Mouse (Mus musculus): ENCODE results near the gene Rhbdd3.
"Not testable (repeated sequence)": the region's sequence is repeated elsewhere in the genome, so short reads cannot be mapped to it uniquely, and the experiment has no call there.

Rhbdd3 gene

DNA sequence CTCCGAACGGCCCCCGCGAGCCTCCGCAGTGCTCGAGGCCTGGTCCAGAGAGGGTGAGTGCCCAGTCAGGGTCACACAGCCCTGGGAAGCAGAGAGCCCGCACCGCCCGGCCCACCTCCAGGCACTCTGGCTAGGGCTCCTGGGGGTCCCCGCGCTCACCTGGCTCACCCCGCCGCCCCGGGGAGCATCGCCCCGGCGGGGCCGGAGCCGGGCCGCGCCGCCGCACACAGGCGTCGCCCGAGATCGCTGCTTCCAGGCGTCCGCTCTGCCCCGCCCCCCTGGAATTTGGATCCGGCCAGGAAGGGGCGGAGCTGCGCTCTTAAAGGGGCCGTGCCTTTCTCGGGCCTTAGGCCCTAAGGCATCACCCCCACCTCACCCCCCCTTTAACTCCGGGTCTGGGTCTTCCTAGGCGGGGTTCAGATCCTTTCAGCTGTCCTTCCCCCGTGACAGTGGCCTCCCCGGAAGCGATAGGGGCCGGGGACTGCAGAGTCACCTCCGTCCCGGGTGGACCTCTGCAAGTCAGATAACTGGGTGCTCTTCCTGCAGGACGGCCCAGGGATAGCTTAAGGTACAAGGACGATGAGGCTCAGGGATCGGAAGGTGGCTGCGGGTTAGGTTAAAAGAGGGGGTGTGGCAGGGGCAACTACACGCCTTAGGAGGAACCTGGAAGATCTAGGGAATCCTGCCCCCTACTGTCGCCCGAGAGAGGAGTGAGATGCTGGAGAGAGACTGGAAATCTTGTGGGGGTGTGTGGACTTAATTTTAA lies 33.5 kb upstream of the Rhbdd3 start, which contains the start of gene Gas2l1:
Gas2l1 (minus strand) TSS at position 272 of the 766 bp plus-strand sequence.
- DNase-seq (ENCODE audit: low spot score in 2 of 2) = peak; percentile 91 to 93

- no peak for DNase-seq (ENCODE audit: low spot score in 2 of 2)
Measured at GRCm38 (mm10) chr11:5067063-5067462, 31.7 kb upstream of the Rhbdd3 start.

DNA sequence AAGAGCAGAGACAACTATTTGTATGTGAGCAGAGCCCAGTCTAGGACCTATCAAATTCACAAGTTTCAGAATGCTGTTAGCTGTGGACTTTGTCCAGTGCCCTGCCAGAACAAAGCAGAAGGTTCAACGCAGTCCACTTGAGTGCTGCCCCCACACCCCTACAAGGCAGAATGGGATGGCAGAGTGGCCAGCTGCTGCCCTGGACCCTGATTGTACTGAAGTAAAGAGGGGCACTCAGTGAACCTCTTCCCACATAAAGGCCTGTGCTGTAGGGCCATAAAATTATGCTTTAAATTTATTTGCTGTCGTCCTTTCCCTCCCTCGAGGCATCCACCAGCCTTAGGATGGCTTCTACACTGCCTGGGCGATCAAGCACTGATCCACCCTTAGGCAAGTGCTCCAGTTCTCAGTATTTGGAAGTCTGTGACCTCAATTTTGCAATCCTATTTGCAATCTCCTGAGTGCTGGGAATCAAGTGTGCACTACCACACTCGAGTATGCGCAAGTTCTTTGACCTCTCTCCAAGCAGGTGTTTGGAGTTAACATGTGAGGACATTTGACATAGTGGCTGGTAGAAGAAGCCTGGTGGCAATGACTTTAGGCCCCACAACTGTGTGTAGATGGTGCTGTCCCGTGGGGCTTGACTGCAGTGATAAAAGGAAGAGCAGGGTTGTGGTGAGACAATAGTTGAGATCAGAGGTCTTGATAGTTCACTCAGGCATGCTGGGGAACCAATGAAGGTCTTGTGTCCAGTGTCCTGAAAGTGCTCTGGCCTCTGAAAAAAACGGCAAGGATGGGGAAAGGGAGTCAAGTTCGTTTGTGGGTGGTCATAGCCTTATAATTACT lies 30.4 kb upstream of the Rhbdd3 start:
- no peak for DNase-seq (ENCODE audit: low spot score in 2 of 2)

GRCm38 (mm10) chr11:5074882-5075281 lies 23.8 kb upstream of the Rhbdd3 start:
- no peak for DNase-seq (ENCODE audit: low spot score in 2 of 2)

GRCm38 (mm10) chr11:5075760-5076159 lies 23.0 kb upstream of the Rhbdd3 start:
- DNase-seq (ENCODE audit: low spot score in 2 of 2) = no peak

DNA sequence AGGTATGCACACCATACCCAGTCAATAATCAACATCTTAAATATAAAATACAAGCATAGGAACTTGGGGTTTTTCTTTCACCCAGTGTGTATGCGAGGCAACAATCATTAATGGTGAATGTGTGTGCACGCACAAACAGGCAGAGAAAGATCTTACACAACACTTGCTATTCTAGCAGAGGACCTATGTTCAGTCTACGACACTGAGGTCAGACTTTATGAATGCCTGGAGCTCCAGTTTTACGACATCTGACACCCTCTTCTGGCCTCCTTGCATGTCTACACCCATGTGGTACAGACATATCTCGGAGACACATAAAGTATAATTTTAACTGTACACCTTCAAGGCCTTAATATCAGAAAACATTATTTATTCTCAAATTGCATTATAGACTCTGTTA lies 21.9 kb upstream of the Rhbdd3 start:
- DNase-seq (ENCODE audit: low spot score in 2 of 2) = not testable (repeated sequence)

DNA sequence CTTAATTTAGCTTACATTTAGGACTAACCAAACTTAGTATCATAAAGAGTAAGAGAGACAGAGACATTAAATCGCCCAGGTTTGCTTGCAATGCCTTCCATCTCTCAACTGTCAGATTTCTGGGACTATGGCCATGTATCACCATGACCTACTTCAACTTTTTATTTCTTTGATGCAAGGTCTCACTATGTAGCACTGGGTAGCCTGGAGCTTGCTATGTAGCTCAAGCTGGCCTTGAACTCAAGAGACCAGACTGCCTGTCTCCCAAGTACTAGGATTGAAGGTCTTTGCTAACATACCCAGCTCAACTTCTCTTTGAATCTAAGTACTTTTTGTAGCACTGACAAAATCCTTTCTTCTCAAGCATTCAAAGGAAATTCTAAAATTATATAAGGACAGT lies 9.6 kb upstream of the Rhbdd3 start:
- DNase-seq (ENCODE audit: low spot score in 2 of 2) = no peak

DNA sequence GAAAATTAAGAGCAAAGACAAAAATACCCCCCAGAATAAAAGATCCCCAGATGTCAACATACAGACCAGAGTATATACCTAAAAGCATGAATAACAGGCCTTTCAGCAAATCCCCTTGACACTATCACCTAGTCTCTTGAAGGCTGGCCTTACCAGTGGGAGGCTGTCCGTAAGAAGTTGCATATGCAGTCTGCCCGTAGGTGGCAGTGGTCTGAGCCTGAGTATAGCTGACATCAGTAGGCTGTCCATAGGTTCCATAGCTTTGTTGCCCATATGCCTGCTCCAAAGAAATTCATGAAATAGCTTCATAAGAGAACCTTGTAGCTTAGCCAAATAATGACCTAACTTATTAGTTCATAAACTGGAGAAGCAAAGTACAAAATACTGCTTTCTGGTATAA lies 7.0 kb upstream of the Rhbdd3 start:
- DNase-seq (ENCODE audit: low spot score in 2 of 2) = no peak

- DNase-seq (ENCODE audit: low spot score in 2 of 2) = no peak
Measured at GRCm38 (mm10) chr11:5095877-5096276, 2.8 kb upstream of the Rhbdd3 start.

GRCm38 (mm10) chr11:5096480-5097020 lies 2.2 kb upstream of the Rhbdd3 start:
- DNase-seq (ENCODE audit: low spot score in 2 of 2) = no peak

DNA sequence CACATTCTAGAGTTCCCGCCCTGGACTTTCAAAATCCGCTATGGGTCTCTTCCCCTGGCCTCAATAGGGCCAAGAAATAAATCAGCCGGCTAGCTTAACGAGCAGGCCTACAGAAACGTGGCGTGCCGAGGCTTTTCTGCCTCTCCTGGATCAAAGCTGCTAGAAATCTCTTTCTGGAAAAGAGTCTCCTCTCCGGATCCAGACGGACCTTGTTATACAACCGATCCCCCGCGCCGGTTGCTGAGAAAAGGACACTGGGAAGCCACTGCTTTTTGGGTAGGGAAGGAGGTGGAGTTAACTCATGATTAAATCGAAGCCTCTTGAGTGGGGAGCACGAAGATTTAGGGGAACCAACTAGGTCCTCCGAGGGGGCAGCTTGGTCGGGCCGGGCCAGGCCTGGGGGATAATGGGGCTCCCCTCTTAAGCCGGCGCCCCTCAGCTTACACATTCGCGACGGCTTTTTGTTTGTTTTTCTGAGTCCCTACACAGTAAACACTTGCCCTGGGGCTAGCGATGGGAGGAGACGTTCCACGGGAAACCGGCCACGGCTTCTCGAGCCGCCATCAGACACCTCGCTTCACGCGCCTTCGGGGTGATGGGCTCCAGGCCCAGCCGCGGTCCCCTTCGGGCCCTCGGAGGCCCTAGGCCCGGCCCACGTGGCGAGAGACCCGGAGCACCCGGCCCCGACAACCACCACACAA lies 541 bp upstream of the Rhbdd3 start:
- DNase-seq (ENCODE audit: low spot score in 2 of 2) = peak; percentile 53 to 61

GRCm38 (mm10) chr11:5099576-5100183 lies 954 bp downstream of the Rhbdd3 start:
- peak; percentile 88 to 89 for DNase-seq (ENCODE audit: low spot score in 2 of 2)

- peak in 1 of 2 experiments; percentile 33 for DNase-seq (ENCODE audit: low spot score in 2 of 2)
Measured at GRCm38 (mm10) chr11:5100283-5100682, 1.6 kb downstream of the Rhbdd3 start.

DNA sequence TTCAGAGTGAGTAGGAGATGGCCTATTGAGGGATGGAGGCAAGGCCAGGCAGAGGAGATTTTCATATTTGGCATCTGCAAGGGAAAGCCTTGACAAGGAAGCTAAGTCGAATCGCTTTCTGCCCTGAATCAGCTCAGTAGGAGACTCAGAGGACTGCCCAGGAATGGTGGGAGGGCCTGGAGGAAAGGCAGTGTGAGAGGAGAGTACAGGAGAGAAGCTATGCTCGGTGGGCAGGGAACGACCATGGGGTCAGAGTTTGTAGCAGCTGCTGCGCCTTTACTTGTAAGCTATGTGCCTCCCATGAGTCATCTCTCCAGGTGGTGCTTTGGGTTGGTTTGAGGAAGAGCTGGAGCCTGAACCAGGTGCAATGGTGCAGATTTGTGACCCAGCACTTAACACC lies 2.1 kb downstream of the Rhbdd3 start:
- peak in 1 of 2 experiments; percentile 43 for DNase-seq (ENCODE audit: low spot score in 2 of 2)

- DNase-seq (ENCODE audit: low spot score in 2 of 2) = no peak
Measured at GRCm38 (mm10) chr11:5101641-5102040, 2.9 kb downstream of the Rhbdd3 start.

- DNase-seq (ENCODE audit: low spot score in 2 of 2) = no peak
Measured at GRCm38 (mm10) chr11:5102384-5102783, 3.7 kb downstream of the Rhbdd3 start.

- DNase-seq (ENCODE audit: low spot score in 2 of 2) = no peak
Measured at GRCm38 (mm10) chr11:5103986-5104509, 5.3 kb downstream of the Rhbdd3 start.

DNA sequence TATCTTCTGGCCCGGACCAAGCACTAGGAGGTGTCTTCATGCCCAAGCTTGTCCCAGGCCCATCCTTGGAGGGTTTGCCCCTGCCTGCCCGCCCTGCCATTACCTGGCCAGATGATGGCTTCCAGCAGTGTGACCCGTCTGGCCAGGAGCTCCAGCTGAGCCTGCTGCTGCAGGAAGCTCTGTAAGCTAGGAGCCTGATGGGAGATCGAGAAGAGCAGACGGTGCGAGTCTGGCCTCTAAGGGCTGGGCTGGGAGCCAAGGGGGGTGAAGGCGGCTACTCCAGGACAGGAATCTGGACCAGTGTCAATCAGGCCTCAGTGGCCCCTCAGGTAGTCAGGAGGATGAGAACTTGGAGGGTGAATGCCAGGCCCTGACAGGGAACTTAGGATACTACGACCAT lies 10.7 kb downstream of the Rhbdd3 start:
- no peak for DNase-seq (ENCODE audit: low spot score in 2 of 2)

DNA sequence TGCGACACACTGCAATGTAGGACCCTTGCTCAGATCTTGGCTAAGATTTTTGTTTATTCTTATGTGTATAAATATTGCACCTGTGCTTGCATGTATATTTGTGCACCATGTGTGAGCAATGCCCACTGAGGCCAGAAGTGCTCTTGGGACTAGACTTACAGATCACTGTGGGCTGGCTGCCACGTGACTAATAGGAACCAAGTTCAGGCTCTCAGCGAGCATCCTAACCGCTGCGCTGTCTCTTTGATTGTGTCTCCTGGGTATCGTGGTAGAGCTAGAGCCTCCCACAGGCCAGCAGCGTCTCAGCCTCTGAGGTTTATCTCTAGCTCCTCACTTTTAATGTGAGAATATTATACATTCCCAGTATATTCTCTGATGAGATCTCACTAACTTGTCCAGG lies 14.9 kb downstream of the Rhbdd3 start:
- no peak for DNase-seq (ENCODE audit: low spot score in 2 of 2)

- DNase-seq (ENCODE audit: low spot score in 2 of 2) = peak; percentile 83 to 86
Measured at GRCm38 (mm10) chr11:5114931-5115581, 16.3 kb downstream of the Rhbdd3 start.

DNA sequence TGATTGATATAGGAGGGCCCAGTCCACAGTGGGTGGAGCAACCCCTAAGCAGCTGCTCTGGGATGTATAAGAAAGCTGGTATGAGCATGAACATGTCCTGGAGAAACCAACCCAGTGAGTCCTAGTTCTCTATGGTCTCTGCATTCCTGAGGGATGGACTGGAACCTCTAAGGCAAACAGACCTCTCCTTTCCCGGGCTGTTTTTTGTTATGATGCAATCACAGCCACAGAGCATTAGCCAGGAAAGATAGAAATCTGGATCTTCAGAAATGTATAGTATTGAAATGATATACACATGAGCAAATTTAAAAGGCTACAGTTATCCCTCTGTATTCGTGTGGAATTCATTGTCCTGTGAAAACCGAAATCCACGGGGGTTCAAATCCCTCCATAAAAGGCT lies 27.0 kb downstream of the Rhbdd3 start:
- no peak for DNase-seq (ENCODE audit: low spot score in 2 of 2)
